Mouse (Mus musculus): Measurements from ENCODE around the gene Tcf3. TPM values are rescaled to one million over a fixed set of nuclear protein-coding genes. Genes with fewer than 3 reads are reported as not detected.

Tcf3 gene
- total and polyA plus RNA-seq, 3 experiments = 125 to 258 TPM; not detected in 1

GRCm38 (mm10) chr10:80389185-80389708 lies 44.2 kb downstream of the Tcf3 start:
- DNase-seq (ENCODE audit: low read depth, low spot score) = peak; percentile 51
- no peaks in the 10 kb centered on the region for H3K9me3 ChIP-seq (replicated peaks; ENCODE audit: insufficient read depth, low read length)
- TF ChIP-seq UBTF (IDR thresholded peaks at IDR 0.05; ENCODE audit: borderline replicate concordance, insufficient read depth, low read depth, low read length) = no peak
- peak; percentile 91 for TF ChIP-seq ZNF384 (IDR thresholded peaks at IDR 0.05; ENCODE audit: low read depth, low read length)
- TF ChIP-seq HCFC1 (IDR thresholded peaks at IDR 0.05; ENCODE audit: low read depth, low read length) = 0 out of 2 replicates have a peak, but pooled peaks have one; percentile 12
- H3K4me1 ChIP-seq (ENCODE audit: control insufficient read depth in 1 of 2, insufficient read depth in 2 of 2, low read length in 2 of 2) = peaks cover 9 to 39% of the 10 kb centered on the region in 2 experiments
- H3K4me3 ChIP-seq (ENCODE audit: control insufficient read depth in 1 of 2, insufficient read depth in 1 of 2, low read depth in 2 of 2, low read length in 2 of 2) = 0 out of 4 replicates have a peak overlapping the region, but pooled peaks of 1 of the 2 experiments have one; percentile 24
- H3K9ac ChIP-seq (ENCODE audit: control insufficient read depth, low read depth, low read length, poor library complexity, severe bottlenecking) = no peak overlapping the region
- peaks cover 0 to 22% of the 10 kb centered on the region in 2 experiments; a peak in 3 of 4 replicates for H3K36me3 ChIP-seq (ENCODE audit: control insufficient read depth in 1 of 2, insufficient read depth in 2 of 2, low read length in 2 of 2)
- H3K27me3 ChIP-seq (ENCODE audit: control insufficient read depth in 1 of 2, insufficient read depth in 2 of 2, low read length in 2 of 2) = no peaks in the 10 kb centered on the region
- no peak overlapping the region for H3K27ac ChIP-seq (ENCODE audit: control insufficient read depth, low read depth, low read length)
- H3K79me2 ChIP-seq (ENCODE audit: control insufficient read depth, insufficient read depth, low read length, poor library complexity) = peaks cover 16% of the 10 kb centered on the region

- Histone ChIP-seq H3K36me3 (ENCODE audit: control insufficient read depth in 1 of 2, insufficient read depth in 2 of 2, low read length in 2 of 2) (peaks cover 0 to 22% of the 10 kb centered on the region in 2 experiments; a peak in 3 of 4 replicates), H3K4me3 (ENCODE audit: control insufficient read depth in 1 of 2, insufficient read depth in 1 of 2, low read depth in 2 of 2, low read length in 2 of 2) (peak overlapping the region in 1 of 2 experiments; percentile 24; a peak in 1 of 4 replicates), H3K27me3 (ENCODE audit: control insufficient read depth in 1 of 2, insufficient read depth in 2 of 2, low read length in 2 of 2) (no peaks in the 10 kb centered on the region), H3K79me2 (ENCODE audit: control insufficient read depth, insufficient read depth, low read length, poor library complexity) (peaks cover 17% of the 10 kb centered on the region), H3K9me3 (replicated peaks; ENCODE audit: insufficient read depth, low read length) (no peaks in the 10 kb centered on the region), H3K9ac (ENCODE audit: control insufficient read depth, low read depth, low read length, poor library complexity, severe bottlenecking) (0 out of 2 replicates have a peak overlapping the region, but pooled peaks have one; percentile 10), H3K4me1 (ENCODE audit: control insufficient read depth in 1 of 2, insufficient read depth in 2 of 2, low read length in 2 of 2) (peaks cover 9 to 39% of the 10 kb centered on the region in 2 experiments), H3K27ac (ENCODE audit: control insufficient read depth, low read depth, low read length) (no peak overlapping the region)
- TF ChIP-seq BHLHE40 (IDR thresholded peaks at IDR 0.05; ENCODE audit: borderline replicate concordance, low read depth, low read length) = peak; percentile 4; the same call in 1 of the 2 replicates
- TF ChIP-seq ZC3H11A (IDR thresholded peaks at IDR 0.05; ENCODE audit: low read depth, low read length) = no peak
- DNase-seq (ENCODE audit: low read depth, low spot score) = peak; percentile 37
Measured at GRCm38 (mm10) chr10:80388731-80389130, 44.7 kb downstream of the Tcf3 start.

GRCm38 (mm10) chr10:80387522-80387959 lies 45.9 kb downstream of the Tcf3 start, which contains the start of gene Mex3d:
Gene Mex3d (minus strand): TSS chr10:80387659.
- Histone ChIP-seq H3K9me3 (replicated peaks; ENCODE audit: insufficient read depth, low read length) (no peaks in the 10 kb centered on the region), H3K36me3 (ENCODE audit: control insufficient read depth in 1 of 2, insufficient read depth in 2 of 2, low read length in 2 of 2) (peaks cover 0 to 22% of the 10 kb centered on the region in 2 experiments; a peak in 2 of 4 replicates), H3K4me1 (ENCODE audit: control insufficient read depth in 1 of 2, insufficient read depth in 2 of 2, low read length in 2 of 2) (peaks cover 9 to 39% of the 10 kb centered on the region in 2 experiments), H3K27ac (ENCODE audit: control insufficient read depth, low read depth, low read length) (peak within 1 kb of the TSS; percentile 43), H3K4me3 (ENCODE audit: control insufficient read depth in 1 of 2, insufficient read depth in 1 of 2, low read depth in 2 of 2, low read length in 2 of 2) (peak within 1 kb of the TSS; percentile 61 to 93), H3K9ac (ENCODE audit: control insufficient read depth, low read depth, low read length, poor library complexity, severe bottlenecking) (peak within 1 kb of the TSS; percentile 81), H3K79me2 (ENCODE audit: control insufficient read depth, insufficient read depth, low read length, poor library complexity) (peaks cover 17% of the 10 kb centered on the region), H3K27me3 (ENCODE audit: control insufficient read depth in 1 of 2, insufficient read depth in 2 of 2, low read length in 2 of 2) (no peaks in the 10 kb centered on the region)
- peak; percentile 87 for DNase-seq (ENCODE audit: low read depth, low spot score)
- 0 out of 2 replicates have a peak, but pooled peaks have one; percentile 58 for TF ChIP-seq MYC (IDR thresholded peaks at IDR 0.05; ENCODE audit: low read depth, low read length)
- peak; percentile 53 for TF ChIP-seq SIN3A (IDR thresholded peaks at IDR 0.05; ENCODE audit: low read length)
- TF ChIP-seq USF1 (IDR thresholded peaks at IDR 0.05; ENCODE audit: low read depth, low read length) = peak; percentile 91
- peak; percentile 86 for TF ChIP-seq MXI1 (IDR thresholded peaks at IDR 0.05; ENCODE audit: low read depth, low read length)
- peak; percentile 46; the same call in 1 of the 2 replicates for TF ChIP-seq MAX (IDR thresholded peaks at IDR 0.05; ENCODE audit: low read length)
- TF ChIP-seq BHLHE40 (IDR thresholded peaks at IDR 0.05; ENCODE audit: borderline replicate concordance, low read depth, low read length) = peak; percentile 98
- 0 out of 2 replicates have a peak, but pooled peaks have one; percentile 19 for TF ChIP-seq TCF12 (IDR thresholded peaks at IDR 0.05; ENCODE audit: low read depth, low read length)
- peak; percentile 82; the same call in 1 of the 2 replicates for TF ChIP-seq MAZ (IDR thresholded peaks at IDR 0.05; ENCODE audit: low read depth, low read length)
- 0 out of 2 replicates have a peak, but pooled peaks have one; percentile 43 for TF ChIP-seq HCFC1 (IDR thresholded peaks at IDR 0.05; ENCODE audit: low read depth, low read length)
- no peak for TF ChIP-seq MEF2A (IDR thresholded peaks at IDR 0.05; ENCODE audit: extremely low read depth, insufficient replicate concordance, low read depth, low read length, poor library complexity, severe bottlenecking)
- no peak for TF ChIP-seq EP300 (IDR thresholded peaks at IDR 0.05; ENCODE audit: low read depth in 1 of 2, low read length in 2 of 2)
- no peak for TF ChIP-seq TAL1 (IDR thresholded peaks at IDR 0.05; ENCODE audit: low read length)
- peak; percentile 73 to 76; a peak in 3 of 4 replicates for TF ChIP-seq POLR2A (IDR thresholded peaks at IDR 0.05; ENCODE audit: control insufficient read depth in 1 of 2, insufficient read depth in 1 of 2, low read depth in 1 of 2, low read length in 2 of 2, poor library complexity in 1 of 2)
- peak; percentile 80 for TF ChIP-seq NRF1 (IDR thresholded peaks at IDR 0.05; ENCODE audit: insufficient read depth, low read depth, low read length, poor library complexity, severe bottlenecking)
- no peak for TF ChIP-seq ZMIZ1 (IDR thresholded peaks at IDR 0.05; ENCODE audit: low read depth, low read length)
- TF ChIP-seq POLR2AphosphoS5 (IDR thresholded peaks at IDR 0.05; ENCODE audit: borderline replicate concordance, low read depth, low read length) = no peak
- TF ChIP-seq POLR2AphosphoS2 (IDR thresholded peaks at IDR 0.05; ENCODE audit: low read length) = 0 out of 2 replicates have a peak, but pooled peaks have one; percentile 43
- TF ChIP-seq NELFE (IDR thresholded peaks at IDR 0.05; ENCODE audit: low read depth, low read length) = peak; percentile 74
- TF ChIP-seq USF2 (IDR thresholded peaks at IDR 0.05; ENCODE audit: borderline replicate concordance in 1 of 2, insufficient read depth in 1 of 2, low read depth in 1 of 2, low read length in 2 of 2) = 0 out of 4 replicates have a peak, but pooled peaks of 1 of the 2 experiments have one; percentile 49
